Mouse (Mus musculus) lung, adult 2 months (tissue): Measurements from ENCODE around the gene Dnajb8. TPM values are rescaled to one million over a fixed set of nuclear protein-coding genes. Genes with fewer than 3 reads are reported as not detected.

ENCODE experiments used
- DNase-seq: peaks from one replicate; pipeline ENCODE4 v3.0.0; 2022
- H3K4me1 ChIP-seq: fragments of 200-500 bp; 2 replicates; pipeline ENCODE4 v1.6.1; 2011; ENCODE audit warnings: low read length; ENCODE audit not compliant: control insufficient read depth, insufficient read depth
- H3K4me3 ChIP-seq: fragments of 200-500 bp; replicated peaks from 2 replicates; pipeline ENCODE3; 2011; ENCODE audit warnings: low read depth, mild to moderate bottlenecking, control low read depth, low read length; ENCODE audit errors: extremely low read depth
- CTCF ChIP-seq: fragments of 200-500 bp; IDR thresholded peaks from 2 replicates; pipeline ENCODE4 v1.5.1; 2011; ENCODE audit warnings: mild to moderate bottlenecking, low read length, control low read depth; ENCODE audit not compliant: insufficient read depth
- POLR2A ChIP-seq: fragments of 200-500 bp; IDR thresholded peaks from 2 replicates; pipeline ENCODE4 v1.6.1; 2011; ENCODE audit warnings: low read depth, mild to moderate bottlenecking, control low read depth, low read length, borderline replicate concordance; ENCODE audit errors: extremely low read depth
- WGBS: fragments of 180-500 bp; shearing (Covaris S2); methylation state at CpG from one replicate; pipeline ENCODE4 v1.1.7; 2018; 5-methylcytosine and 5-hydroxymethylcytosine counted together
- polyA plus RNA-seq: library from polyadenylated mRNA; depleted of rRNA; stranded (reverse); fragments of >200 nt; gene quantifications from 2 replicates; pipeline ENCODE4 v1.2.3, GENCODE M21; 2012

Gene Dnajb8
- polyA plus RNA-seq, 1 experiment = not detected

DNA sequence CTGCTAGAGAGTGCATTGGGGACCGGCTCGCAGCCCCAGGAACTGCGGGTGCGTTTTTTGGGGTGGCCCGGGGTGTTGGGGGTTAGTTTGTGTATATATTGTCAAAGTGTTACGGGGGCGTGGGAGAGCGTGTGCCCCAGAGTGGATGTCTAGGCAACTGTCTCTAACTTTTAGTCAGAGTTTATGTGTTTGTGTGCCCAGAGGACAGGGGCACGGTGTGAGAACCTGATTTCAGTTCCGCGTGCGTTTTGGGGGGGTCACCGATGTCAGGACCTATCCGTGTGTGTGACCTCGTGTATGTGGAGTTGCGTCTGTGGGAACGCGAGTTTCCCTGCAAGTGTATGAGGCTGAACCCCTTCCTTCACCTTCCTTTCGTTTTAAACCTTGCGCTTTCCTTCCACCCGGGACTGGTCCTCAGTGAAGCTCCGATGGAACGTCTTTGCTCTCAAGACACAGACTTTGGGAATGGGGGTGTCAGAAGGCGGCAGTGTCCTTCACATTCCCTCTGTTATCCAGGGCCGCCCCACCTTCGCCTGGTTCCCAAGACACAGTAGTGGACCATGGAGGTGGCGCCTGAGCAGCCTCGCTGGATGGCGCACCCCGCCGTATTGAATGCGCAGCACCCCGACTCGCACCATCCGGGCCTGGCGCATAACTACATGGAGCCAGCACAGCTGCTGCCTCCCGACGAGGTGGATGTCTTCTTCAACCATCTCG is 22.9 kb upstream of the Dnajb8 start:
- TF ChIP-seq CTCF (no peak), POLR2A (no peak; the same call in 1 of the 2 replicates)
- H3K4me1 ChIP-seq = 0 out of 2 replicates have a peak, but pooled peaks cover 2% of the 10 kb centered on the region
- peak overlapping the region; percentile 93 for H3K4me3 ChIP-seq
- DNase-seq = peak; percentile 43
- 3% methylated on average over 39 of the region's 39 CpGs for WGBS

DNA sequence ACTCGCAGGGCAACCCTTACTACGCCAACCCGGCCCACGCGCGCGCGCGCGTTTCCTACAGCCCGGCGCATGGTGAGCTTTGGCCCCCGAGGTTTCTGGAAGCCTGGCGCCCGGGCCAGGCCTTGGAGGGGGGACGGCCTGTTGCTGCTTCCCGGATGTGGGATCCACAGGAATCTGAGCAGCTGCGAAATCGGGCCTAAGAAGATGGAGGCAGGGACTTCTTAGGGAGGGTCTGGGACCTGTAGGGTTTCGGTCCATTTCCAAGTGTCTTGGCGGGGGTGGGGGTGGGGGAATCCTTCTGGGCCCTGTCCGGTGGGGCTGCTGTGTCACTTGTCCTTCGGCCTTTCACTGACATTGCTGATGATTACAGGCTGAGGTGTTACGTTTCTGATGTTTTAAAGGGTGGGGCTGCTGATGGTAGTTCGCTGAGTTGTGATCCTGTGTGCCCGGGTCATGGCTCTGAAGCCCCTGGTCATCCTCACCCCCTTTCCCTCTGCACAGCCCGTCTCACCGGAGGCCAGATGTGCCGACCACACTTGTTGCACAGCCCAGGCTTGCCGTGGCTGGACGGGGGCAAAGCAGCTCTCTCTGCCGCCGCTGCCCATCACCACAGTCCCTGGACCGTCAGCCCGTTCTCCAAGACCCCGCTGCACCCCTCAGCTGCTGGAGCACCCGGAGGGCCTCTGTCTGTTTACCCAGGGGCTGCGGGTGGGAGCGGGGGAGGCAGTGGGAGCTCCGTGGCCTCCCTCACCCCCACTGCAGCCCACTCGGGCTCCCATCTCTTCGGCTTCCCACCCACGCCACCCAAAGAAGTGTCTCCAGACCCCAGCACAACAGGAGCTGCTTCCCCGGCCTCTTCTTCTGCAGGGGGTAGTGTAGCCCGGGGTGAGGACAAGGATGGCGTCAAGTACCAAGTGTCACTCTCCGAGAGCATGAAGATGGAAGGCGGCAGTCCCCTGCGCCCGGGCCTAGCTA is 22.1 kb upstream of the Dnajb8 start:
- 11% methylated on average over 50 of the region's 50 CpGs for WGBS

GRCm38 (mm10) chr6:88200693-88201609 is 21.1 kb upstream of the Dnajb8 start:
- 33% methylated on average over 20 of the region's 20 CpGs for WGBS

More for the DNA sequence above, 22.1 kb upstream of the Dnajb8 start:
- TF ChIP-seq CTCF (no peak), POLR2A (0 out of 2 replicates have a peak, but pooled peaks have one; percentile 2)
- DNase-seq = peak; percentile 18
- Histone ChIP-seq H3K4me1 (peaks cover 7% of the 10 kb centered on the region), H3K4me3 (peak overlapping the region; percentile 93)

DNA sequence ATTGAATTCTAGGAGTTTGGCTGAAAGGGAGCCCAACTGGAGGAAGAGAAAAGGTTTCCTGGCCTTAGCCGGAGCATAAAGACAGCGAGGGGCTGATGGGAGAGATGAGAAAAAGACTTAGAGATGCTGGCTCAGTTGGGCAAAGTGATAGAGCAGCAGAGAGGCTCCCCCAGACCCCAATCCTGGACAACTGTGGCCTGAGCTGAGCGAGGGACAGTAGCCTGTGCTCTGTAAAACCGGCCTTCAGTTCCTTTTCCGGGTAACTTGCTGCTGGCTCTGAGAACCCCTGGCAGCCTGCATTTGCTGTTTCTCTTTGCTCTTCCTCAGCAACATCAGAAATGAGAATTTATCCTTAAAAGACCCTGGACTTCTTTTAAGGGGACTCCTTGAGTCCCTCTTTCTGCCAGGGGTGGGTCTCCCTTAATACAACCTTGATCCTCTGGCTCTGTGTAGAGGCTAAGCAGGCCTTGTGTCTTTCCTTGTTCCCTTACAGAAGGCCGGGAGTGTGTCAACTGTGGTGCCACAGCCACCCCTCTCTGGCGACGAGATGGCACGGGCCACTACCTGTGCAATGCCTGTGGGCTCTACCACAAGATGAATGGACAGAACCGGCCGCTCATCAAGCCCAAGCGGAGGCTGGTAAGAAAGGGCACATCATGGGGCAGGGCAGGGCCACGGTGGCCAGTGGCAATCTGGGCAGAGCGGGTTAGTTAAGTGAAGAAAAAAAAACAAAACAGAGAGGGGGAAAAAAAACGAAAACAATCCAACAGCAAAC is 20.0 kb upstream of the Dnajb8 start:
- Histone ChIP-seq H3K4me1 (peaks cover 12% of the 10 kb centered on the region), H3K4me3 (peak overlapping the region; percentile 50)
- peak; percentile 19 for DNase-seq
- TF ChIP-seq CTCF (no peak), POLR2A (0 out of 2 replicates have a peak, but pooled peaks have one; percentile 1)
- 30% methylated on average over 15 of the region's 15 CpGs for WGBS

More at GRCm38 (mm10) chr6:88200693-88201609, 21.1 kb upstream of the Dnajb8 start:
- DNase-seq = peak; percentile 13
- H3K4me1 ChIP-seq = peaks cover 12% of the 10 kb centered on the region
- H3K4me3 ChIP-seq = peak overlapping the region; percentile 93
- no peak for TF ChIP-seq CTCF
- no peak for TF ChIP-seq POLR2A

- 8% methylated on average over 24 of the region's 24 CpGs for WGBS
Observed at GRCm38 (mm10) chr6:88202921-88203690, 19.0 kb upstream of the Dnajb8 start.

GRCm38 (mm10) chr6:88203791-88204405 is 18.2 kb upstream of the Dnajb8 start:
- peak; percentile 10 for DNase-seq
- 30% methylated on average over 10 of the region's 10 CpGs for WGBS
- Histone ChIP-seq H3K4me3 (peak overlapping the region; percentile 7), H3K4me1 (peaks cover 12% of the 10 kb centered on the region)
- TF ChIP-seq POLR2A = no peak
- no peak for TF ChIP-seq CTCF

More at GRCm38 (mm10) chr6:88202921-88203690, 19.0 kb upstream of the Dnajb8 start:
- Histone ChIP-seq H3K4me1 (peaks cover 12% of the 10 kb centered on the region), H3K4me3 (peak overlapping the region; percentile 43)
- DNase-seq = peak; percentile 23
- TF ChIP-seq POLR2A = no peak
- TF ChIP-seq CTCF = no peak
